Mouse (Mus musculus): Measurements from ENCODE around the gene Rsph1. TPM values are rescaled to one million over a fixed set of nuclear protein-coding genes. Genes with fewer than 3 reads are reported as not detected.

Gene Rsph1
- polyA plus RNA-seq, 1 experiment from 2014 or later = 1.3 TPM

DNA sequence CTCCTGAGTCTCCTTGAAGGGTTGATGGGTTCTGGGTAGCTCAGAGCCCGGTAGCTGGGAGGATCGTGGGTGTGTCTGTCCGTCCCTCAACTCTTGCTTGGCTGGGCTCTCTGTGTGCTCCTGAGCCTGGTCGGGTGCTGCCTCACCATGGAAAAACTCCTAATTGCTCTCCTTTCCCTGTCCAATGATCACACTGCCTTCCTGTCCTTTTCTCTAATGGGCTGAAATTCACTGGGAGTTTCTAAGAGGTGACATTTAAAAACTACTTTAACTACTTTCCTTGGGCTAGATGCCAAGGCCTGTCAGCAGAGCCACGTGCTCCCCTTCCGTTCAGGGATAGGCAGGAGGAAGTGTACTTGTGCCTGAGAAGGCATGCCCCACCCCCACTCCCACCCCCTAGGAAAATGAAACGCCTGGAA is 20.3 kb upstream of the Rsph1 start:
- Histone ChIP-seq H3K27me3 (replicated peaks) (no peaks in the 10 kb centered on the region), H3K9ac (0 out of 2 replicates have a peak overlapping the region, but pooled peaks have one; percentile 60), H3K4me1 (replicated peaks) (peaks cover 30% of the 10 kb centered on the region), H3K4me3 (replicated peaks) (peak overlapping the region; percentile 58), H3K9me3 (no peaks in the 10 kb centered on the region), H3K4me2 (replicated peaks) (peak overlapping the region; percentile 96), H3K36me3 (no peaks in the 10 kb centered on the region), H3K27ac (peak overlapping the region; percentile 69)
- ATAC-seq = peak; percentile 51
- 4% methylated on average over 7 of the region's 7 CpGs for WGBS

DNA sequence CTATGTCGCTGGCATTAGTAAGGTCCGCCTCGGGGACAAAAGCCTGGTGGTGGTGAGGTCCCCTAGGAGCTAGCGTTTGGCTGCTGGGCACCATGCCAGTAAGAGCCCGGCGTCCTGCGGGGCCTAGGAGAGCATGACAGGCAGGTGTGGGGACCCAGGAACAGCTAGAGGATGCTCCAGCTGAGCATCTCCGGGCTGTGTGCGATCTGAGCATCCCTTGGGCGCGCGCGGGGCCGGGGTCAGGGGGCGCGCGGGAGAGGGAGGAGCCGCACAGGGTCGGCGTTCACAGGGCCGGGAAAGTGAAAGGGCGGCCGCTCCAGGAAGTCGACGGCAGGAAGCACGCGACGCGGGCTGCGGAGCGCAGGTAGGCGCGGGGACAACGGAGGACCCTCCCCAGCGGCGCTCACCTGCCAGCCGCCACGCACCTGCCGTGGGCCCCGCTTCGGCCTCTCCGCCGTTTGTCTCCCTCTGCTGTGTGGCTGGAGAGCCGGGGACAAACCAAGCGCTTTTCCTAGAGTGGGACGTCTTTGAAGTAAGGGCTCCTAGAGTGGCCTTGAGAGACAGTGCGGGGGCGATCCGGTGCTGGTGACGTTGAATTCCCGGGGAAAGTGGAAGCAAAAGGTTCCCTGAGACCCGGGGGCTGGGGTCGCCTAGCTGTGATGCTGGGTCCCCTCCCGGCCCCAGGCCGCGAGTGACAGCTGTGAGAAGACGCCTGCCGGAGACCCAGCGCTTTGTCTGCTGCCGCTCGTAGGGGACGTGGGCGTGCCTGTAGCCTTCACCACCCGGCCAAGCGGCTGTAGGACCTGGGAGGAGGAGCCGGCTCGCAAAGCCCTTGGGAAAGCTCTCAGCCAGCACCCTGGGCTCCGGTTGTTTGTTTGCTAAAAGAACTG is 19.0 kb upstream of the Rsph1 start:
- peak overlapping the region; percentile 96 for H3K4me2 ChIP-seq (replicated peaks)
- WGBS = under 1% methylated on average over 67 of the region's 68 CpGs
- no peaks in the 10 kb centered on the region for H3K9me3 ChIP-seq
- H3K27ac ChIP-seq = peak overlapping the region; percentile 69
- ATAC-seq = peak; percentile 86
- H3K4me3 ChIP-seq (replicated peaks) = peak overlapping the region; percentile 58
- peak overlapping the region; percentile 60 for H3K9ac ChIP-seq
- no peaks in the 10 kb centered on the region for H3K27me3 ChIP-seq (replicated peaks)
- H3K36me3 ChIP-seq = no peaks in the 10 kb centered on the region
- peaks cover 30% of the 10 kb centered on the region for H3K4me1 ChIP-seq (replicated peaks)

- Histone ChIP-seq H3K27ac (peak overlapping the region; percentile 69), H3K4me3 (replicated peaks) (peak overlapping the region; percentile 58), H3K4me1 (replicated peaks) (peaks cover 30% of the 10 kb centered on the region), H3K9ac (peak overlapping the region; percentile 60), H3K9me3 (no peaks in the 10 kb centered on the region), H3K4me2 (replicated peaks) (peak overlapping the region; percentile 96), H3K36me3 (no peaks in the 10 kb centered on the region), H3K27me3 (replicated peaks) (no peaks in the 10 kb centered on the region)
- WGBS = 35% methylated on average over 25 of the region's 25 CpGs
- peak; percentile 18 for ATAC-seq
These were observed 18.2 kb upstream of the Rsph1 start for GRCm38 (mm10) chr17:31295215-31295891.

DNA sequence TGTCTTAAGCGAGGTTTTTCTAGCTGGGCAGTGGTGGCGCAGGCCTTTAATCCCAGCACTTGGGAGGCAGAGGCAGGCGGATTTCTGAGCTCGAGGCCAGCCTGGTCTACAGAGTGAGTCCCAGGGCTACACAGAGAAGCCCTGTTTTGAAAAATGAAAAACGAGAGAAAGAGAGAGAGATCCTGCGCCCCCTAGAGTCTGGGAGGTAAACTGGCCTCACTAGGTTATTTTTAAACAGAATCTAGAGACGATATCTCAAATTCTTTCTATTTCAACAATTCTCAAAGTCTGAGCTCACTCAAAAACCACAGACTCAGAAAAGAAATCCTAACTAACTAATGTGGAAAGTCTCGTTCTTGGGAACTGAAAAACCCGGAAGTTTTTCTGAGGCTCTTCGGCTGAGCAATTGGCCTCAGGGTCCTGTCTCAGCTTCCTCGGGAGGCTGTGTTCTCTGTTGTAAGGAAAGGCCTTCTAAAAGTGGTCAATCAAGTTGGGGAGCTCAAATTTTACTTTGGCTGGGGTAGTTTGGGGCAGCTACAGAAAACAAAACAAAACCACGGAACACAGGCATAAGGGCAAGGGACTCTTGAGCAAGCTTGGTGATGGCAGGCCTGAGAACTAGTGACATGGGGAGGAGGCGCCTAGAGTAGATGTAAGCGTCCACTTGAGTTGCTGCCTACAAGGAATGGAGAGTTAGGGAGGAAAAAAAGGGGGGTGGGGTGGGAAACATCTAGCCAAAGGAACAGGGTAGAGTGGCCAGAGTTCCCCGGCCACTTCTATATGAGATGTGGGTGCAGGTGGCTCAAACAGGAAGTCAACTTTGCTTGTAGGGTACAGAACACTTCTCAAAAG is 17.4 kb upstream of the Rsph1 start:
- Histone ChIP-seq H3K36me3 (no peaks in the 10 kb centered on the region), H3K9me3 (no peaks in the 10 kb centered on the region), H3K4me3 (replicated peaks) (no peak overlapping the region), H3K4me1 (replicated peaks) (peaks cover 30% of the 10 kb centered on the region), H3K4me2 (replicated peaks) (peak overlapping the region; percentile 96; the same call in 1 of the 2 replicates), H3K27ac (no peak overlapping the region), H3K27me3 (replicated peaks) (no peaks in the 10 kb centered on the region), H3K9ac (no peak overlapping the region)
- ATAC-seq = no peak
- WGBS = 85% methylated on average over 15 of the region's 15 CpGs

DNA sequence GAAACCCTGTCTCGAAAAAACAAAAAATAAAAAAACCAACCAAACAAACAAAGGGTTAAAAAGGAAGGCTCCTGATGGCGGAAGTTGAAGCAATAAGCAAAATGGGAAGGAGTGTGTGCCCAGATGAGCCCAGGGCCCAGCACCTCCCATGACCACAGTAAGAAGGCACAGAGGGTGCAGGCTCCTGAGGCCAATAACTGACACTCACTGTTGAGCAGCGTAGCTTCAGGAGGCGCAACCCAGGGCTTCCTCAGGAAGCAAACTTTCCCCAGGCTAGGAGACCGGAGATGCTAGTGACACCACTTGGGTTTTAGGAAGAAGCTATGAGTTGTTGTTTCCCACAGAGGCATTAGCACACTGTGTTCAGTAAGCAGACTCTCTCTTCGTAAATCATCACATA is 13.7 kb upstream of the Rsph1 start:
- Histone ChIP-seq H3K27me3 (replicated peaks) (no peaks in the 10 kb centered on the region), H3K36me3 (no peaks in the 10 kb centered on the region), H3K9ac (no peak overlapping the region), H3K4me2 (replicated peaks) (no peak overlapping the region), H3K9me3 (no peaks in the 10 kb centered on the region), H3K4me3 (replicated peaks) (no peak overlapping the region), H3K4me1 (replicated peaks) (peaks cover 7% of the 10 kb centered on the region), H3K27ac (no peak overlapping the region)
- whole genome bisulfite sequencing = 68% methylated on average over 6 of the region's 6 CpGs
- no peak for ATAC-seq

DNA sequence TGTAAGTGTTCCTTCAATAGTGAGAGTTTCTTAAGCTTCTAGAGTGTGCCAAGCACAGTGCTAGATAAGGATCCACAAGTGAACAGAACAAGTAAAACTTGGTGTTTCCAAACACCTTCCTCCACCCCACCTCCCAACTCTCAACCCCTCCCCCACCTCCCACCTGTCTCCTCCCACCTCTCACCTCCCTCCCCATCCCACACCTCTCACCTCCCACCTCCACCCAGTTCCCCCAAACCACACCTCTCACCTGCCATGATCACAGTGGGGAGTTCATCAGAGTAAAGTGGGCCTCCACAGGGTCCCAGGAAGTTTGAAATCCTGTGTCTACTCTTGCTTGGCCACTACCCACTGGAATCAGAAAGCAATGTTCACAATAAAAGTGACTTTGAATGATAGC is 13.1 kb upstream of the Rsph1 start:
- H3K4me2 ChIP-seq (replicated peaks) = no peak overlapping the region
- H3K9me3 ChIP-seq = no peaks in the 10 kb centered on the region
- no peak overlapping the region for H3K27ac ChIP-seq
- H3K27me3 ChIP-seq (replicated peaks) = no peaks in the 10 kb centered on the region
- H3K4me3 ChIP-seq (replicated peaks) = no peak overlapping the region
- no peaks in the 10 kb centered on the region for H3K36me3 ChIP-seq
- H3K4me1 ChIP-seq (replicated peaks) = peaks cover 2% of the 10 kb centered on the region; the same call in 1 of the 2 replicates
- H3K9ac ChIP-seq = no peak overlapping the region
- ATAC-seq = no peak

GRCm38 (mm10) chr17:31288999-31289726 is 12.0 kb upstream of the Rsph1 start:
- Histone ChIP-seq H3K36me3 (no peaks in the 10 kb centered on the region), H3K9ac (no peak overlapping the region), H3K4me2 (replicated peaks) (no peak overlapping the region), H3K9me3 (no peaks in the 10 kb centered on the region), H3K27ac (no peak overlapping the region), H3K27me3 (replicated peaks) (no peaks in the 10 kb centered on the region), H3K4me1 (replicated peaks) (no peaks in the 10 kb centered on the region), H3K4me3 (replicated peaks) (no peak overlapping the region)
- WGBS = 71% methylated on average over 7 of the region's 7 CpGs
- no peak for ATAC-seq

DNA sequence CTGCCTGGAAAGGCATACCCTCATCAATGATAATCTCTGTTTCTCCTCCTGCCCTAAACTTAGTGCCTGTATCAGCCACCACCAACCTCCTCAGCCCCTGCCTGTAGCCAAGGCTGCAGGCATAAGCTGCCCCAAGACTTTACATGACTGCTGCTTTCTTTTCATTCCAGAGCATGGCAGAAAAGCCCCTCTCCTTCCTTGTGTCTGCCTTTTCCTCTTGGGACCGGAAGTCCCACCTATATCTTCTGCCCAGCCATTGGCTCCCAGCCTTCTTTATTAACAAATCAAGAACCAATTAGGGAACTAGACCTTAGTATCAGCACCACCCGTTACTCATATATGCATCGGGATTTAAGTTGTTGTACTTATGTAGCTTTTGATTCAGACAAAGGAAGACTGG is 10.0 kb upstream of the Rsph1 start:
- Histone ChIP-seq H3K9me3 (no peaks in the 10 kb centered on the region), H3K27me3 (replicated peaks) (no peaks in the 10 kb centered on the region)

DNA sequence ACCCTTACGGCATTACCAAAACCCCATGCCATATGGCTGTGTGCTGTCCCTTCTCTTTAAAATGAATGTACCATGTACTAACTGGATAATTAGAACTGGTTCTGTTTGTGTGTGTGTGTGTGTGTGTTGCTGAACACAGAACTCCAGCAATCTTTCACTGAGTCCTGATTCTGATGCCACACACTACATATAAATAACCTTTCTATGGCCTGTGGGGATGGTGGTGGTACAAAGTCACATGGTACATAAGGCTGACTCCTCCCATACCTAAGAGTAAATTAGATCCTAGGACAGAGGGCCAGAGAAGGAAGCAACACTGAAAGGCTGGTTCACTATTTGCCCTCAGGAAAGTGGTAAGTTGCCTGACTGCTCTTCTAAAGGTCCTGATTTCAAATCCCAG is 9.3 kb upstream of the Rsph1 start, which contains the start of gene Slc37a1:
Slc37a1 (plus strand) TSS at position 301 of the 400 bp plus-strand sequence.
- WGBS = 96% methylated on average over 1 of the region's 1 CpGs
- H3K4me2 ChIP-seq (replicated peaks) = no peak within 1 kb of the TSS
- H3K4me3 ChIP-seq (replicated peaks) = no peak within 1 kb of the TSS
- H3K9me3 ChIP-seq = no peaks in the 10 kb centered on the region
- no peaks in the 10 kb centered on the region for H3K27me3 ChIP-seq (replicated peaks)
- ATAC-seq = no peak
- H3K9ac ChIP-seq = no peak within 1 kb of the TSS
- H3K36me3 ChIP-seq = no peaks in the 10 kb centered on the region
- H3K4me1 ChIP-seq (replicated peaks) = no peaks in the 10 kb centered on the region
- no peak within 1 kb of the TSS for H3K27ac ChIP-seq

More for the DNA sequence above, 10.0 kb upstream of the Rsph1 start:
- no peak overlapping the region for H3K4me2 ChIP-seq (replicated peaks)
- 91% methylated on average over 3 of the region's 3 CpGs for WGBS
- no peaks in the 10 kb centered on the region for H3K36me3 ChIP-seq
- no peak overlapping the region for H3K27ac ChIP-seq
- H3K4me3 ChIP-seq (replicated peaks) = no peak overlapping the region
- no peak overlapping the region for H3K9ac ChIP-seq
- no peak for ATAC-seq
- H3K4me1 ChIP-seq (replicated peaks) = no peaks in the 10 kb centered on the region

- H3K9ac ChIP-seq = no peak overlapping the region
- H3K4me2 ChIP-seq (replicated peaks) = no peak overlapping the region
- 81% methylated on average over 2 of the region's 2 CpGs for WGBS
- H3K36me3 ChIP-seq = no peaks in the 10 kb centered on the region
- no peak overlapping the region for H3K27ac ChIP-seq
- H3K9me3 ChIP-seq = no peaks in the 10 kb centered on the region
- H3K4me3 ChIP-seq (replicated peaks) = no peak overlapping the region
- H3K4me1 ChIP-seq (replicated peaks) = no peaks in the 10 kb centered on the region
- no peaks in the 10 kb centered on the region for H3K27me3 ChIP-seq (replicated peaks)
- no peak for ATAC-seq
These were observed 8.7 kb upstream of the Rsph1 start for GRCm38 (mm10) chr17:31285867-31286266.

- Histone ChIP-seq H3K27me3 (replicated peaks) (no peaks in the 10 kb centered on the region), H3K4me2 (replicated peaks) (no peak overlapping the region), H3K4me3 (replicated peaks) (no peak overlapping the region), H3K27ac (no peak overlapping the region), H3K9ac (no peak overlapping the region), H3K36me3 (no peaks in the 10 kb centered on the region), H3K4me1 (replicated peaks) (no peaks in the 10 kb centered on the region), H3K9me3 (no peaks in the 10 kb centered on the region)
- no peak for ATAC-seq
- WGBS = 32% methylated on average over 7 of the region's 7 CpGs
These were observed 5.5 kb upstream of the Rsph1 start for GRCm38 (mm10) chr17:31282687-31283053.
